Mouse (Mus musculus) megakaryocyte-erythroid progenitor cell, adult 5-6 weeks (primary cell): Measurements from ENCODE around the gene Gapvd1. TPM values are rescaled to one million over a fixed set of nuclear protein-coding genes. Genes with fewer than 3 reads are reported as not detected.

Experiments
- ATAC-seq: replicated peaks from 2 replicates; pipeline ENCODE4 v1.8.0; 2016; ENCODE audit warnings: mild to moderate bottlenecking, inconsistent platforms; ENCODE audit not compliant: severe bottlenecking, poor library complexity, low FRiP score, low TSS enrichment
- total RNA-seq, 2 experiments: library from RNA; stranded (forward) in 1 of 2; stranded (reverse) in 1 of 2; fragments of 200-1000, 215-1000 nt in 1 of 2; fragments of >200 nt in 1 of 2; fragmentation: Nextera tagmentation in 1 of 2; gene quantifications; 2 replicates each; pipeline ENCODE4 v1.2.3; 2014 to 2017

Gapvd1 gene
- total RNA-seq, 2 experiments from 2014 or later: 87.5 to 99.7 TPM

DNA sequence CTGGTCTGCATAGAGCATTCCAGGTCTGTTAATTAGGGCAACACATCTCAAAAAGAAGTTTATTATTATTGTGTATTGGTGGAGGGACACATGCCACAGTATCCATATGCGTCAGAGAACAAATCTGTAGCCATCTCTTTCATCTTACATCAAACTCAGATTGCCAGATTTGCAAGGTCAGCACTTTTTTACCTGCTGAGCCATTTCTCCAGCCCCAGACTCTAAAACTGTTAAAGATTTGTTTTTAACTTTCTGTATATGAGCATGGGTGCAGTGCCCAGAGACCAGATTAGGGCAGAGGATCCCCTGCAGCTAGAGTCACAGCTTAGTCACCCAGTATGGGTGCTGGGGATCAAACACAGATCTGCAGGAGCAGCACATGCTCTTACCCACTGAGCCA, 18.4 kb downstream of the Gapvd1 start:
- no peak for ATAC-seq

DNA sequence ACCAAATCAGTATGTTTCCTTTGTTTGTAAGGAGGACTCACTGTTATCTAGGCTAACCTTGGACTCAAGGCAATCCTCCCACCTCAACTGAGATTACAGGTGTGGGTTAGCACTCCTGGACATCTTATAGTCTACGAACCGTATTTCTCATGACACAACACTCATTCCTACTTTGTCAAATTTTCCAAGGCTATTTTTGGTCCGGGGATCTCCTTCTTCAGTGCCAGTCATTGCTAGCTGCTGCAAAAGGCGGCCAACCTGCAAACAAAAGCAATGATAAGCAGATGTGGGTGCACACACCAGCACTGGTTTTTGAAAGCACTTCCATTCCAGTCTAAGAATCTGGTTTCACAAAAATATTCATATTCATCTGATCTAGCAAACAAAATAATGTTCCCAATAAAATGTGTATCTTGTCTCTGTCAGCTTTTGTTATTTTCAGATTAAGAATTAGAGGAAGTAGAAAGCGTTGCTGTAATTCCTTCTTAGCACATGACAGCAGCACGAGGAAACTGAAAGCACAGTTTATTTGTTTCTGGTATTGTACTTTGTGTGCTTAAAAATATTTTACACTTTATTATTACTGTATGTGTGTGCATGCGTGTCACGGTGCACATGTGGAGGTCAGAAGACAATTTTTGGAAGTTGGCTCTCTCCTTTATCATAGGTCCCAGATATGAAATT, 27.8 kb downstream of the Gapvd1 start:
- no peak for ATAC-seq

GRCm38 (mm10) chr2:34725269-34725668, 29.8 kb downstream of the Gapvd1 start:
- no peak for ATAC-seq

GRCm38 (mm10) chr2:34718196-34718595, 36.8 kb downstream of the Gapvd1 start:
- ATAC-seq: peak; percentile 44; the same call in 1 of the 2 replicates

GRCm38 (mm10) chr2:34711904-34712303, 43.1 kb downstream of the Gapvd1 start:
- ATAC-seq: no peak

DNA sequence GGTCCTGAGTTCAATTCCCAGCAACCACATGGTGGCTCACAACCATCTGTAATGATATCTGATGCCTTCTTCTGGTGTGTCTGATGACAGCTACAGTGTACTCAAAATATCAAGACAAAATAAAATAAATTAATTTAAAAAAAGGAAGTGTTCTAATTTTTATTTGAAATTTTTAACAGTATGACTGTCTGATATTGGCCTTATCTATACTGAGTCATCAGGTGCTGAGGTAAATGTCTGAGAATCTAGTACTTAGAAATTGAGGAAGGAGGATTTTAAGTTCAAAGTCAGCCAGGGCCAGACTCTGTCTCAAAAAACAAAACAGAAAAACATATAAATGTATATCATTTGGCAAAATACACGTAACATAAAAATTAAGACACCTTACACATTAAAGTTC, 46.4 kb downstream of the Gapvd1 start:
- no peak for ATAC-seq

DNA sequence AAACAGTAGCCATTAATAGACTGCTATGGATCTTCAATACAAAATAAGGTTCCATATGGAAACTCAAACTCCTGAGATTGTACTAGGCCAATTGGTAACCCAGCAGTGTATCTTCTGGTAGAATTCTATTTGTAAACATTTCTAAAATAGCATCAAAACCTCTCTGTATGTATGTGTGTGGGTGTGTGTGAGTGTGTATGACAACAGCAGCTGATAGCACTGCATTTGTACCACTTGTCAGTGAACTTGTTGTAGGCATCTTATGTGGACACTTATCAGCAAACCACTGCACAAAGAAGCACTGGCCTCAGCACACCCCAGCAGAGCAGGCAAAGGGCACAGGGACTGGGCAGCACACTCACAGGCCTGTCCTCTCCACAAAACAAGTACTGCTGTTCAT, 58.4 kb downstream of the Gapvd1 start:
- ATAC-seq: no peak

DNA sequence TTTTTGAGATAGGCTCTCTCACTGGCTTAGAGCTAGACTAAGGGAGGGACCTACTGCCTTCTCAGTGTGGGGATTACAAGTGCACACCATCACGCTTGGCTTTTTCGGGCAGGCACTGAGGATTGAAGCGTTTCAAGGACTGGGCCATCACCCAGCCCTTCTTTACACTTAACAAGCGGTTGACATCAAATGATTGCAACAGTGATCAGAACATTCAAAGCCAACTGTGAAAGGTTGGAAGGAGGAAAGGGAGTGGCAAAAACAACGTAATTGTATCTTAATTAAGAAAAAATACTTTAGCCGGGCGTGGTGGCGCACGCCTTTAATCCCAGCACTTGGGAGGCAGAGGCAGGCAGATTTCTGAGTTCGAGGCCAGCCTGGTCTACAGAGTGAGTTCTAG, 62.2 kb downstream of the Gapvd1 start:
- no peak for ATAC-seq

DNA sequence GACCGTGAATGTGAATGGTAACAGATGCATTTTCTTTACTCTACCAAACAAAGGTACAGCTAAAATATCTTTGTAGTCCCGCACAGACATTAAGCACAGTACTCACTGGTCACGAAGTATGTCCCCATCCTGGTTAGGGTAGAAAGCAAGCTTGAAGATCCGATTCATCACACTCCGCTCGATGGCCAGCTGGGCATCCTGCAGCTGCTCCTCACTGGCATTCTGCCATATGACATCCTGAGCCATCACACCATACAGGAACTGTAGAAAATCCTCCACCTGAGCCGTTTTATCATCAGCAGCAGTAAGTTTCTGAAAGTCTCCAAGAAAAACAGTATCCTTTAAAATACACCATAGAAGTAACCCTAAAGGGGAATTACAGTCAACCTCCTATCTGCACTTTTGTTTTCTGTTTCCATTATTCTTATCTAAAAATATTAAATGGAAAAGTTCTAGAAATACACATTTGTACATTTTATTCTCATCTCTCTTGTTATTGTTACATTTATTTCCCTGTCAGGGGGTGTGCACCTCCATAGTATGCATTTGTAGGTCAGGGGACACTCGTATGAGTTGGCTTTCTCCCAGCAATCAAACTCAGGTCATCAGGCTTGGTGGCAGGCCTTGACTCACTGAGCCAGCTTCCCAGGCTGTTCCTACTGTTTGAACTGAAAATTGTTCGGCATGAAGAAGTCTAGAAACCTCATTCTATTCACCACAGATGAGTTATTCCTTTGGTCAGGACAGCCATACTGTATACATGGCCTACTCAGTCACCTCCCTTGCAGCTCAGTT, 70.8 kb downstream of the Gapvd1 start:
- ATAC-seq: no peak

DNA sequence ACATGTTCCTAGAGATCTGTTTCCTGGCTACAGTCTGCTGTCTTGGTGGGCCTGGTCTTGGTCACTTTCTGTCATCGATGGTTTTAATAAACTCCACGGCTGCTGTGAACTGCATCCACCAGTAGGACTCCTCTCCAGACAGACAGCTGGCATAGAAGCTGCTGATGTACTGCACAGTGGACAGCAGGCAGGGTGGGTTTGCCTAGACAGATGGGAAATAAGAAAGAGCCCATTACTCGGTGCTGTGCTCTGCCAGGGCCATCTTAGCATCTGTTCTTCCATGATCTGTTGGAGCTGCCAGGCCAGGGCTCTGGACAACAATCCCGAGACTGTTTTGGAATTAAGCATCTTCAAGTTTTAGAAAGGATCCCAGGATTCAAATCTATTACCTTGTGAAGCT, 77.1 kb downstream of the Gapvd1 start:
- no peak for ATAC-seq

- no peak for ATAC-seq
These were observed 78.0 kb downstream of the Gapvd1 start for GRCm38 (mm10) chr2:34677061-34677460.

- ATAC-seq: no peak
These were observed 81.2 kb downstream of the Gapvd1 start for GRCm38 (mm10) chr2:34673846-34674245.

GRCm38 (mm10) chr2:34671385-34672026, 83.5 kb downstream of the Gapvd1 start:
- ATAC-seq: peak; percentile 66

DNA sequence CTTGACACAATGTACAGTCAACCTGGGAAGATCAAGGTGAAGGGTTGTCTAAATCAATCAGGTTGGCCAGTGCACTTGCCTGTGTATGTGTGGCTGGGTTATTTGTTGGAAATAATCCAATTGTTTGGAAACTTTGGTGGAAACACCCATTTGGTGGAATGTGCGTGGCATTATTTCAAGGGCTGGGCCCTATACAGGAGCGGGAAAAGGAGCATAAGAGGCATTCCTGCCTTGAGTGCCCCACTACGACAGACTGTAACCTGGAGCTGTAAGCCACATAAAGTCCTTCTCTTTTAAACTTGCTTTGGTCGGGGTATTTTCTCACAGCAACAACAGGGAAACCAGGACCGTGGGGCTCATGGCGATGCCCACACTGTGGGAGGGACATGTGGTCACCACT, 84.6 kb downstream of the Gapvd1 start:
- ATAC-seq: no peak

GRCm38 (mm10) chr2:34669203-34669746, 85.8 kb downstream of the Gapvd1 start:
- no peak for ATAC-seq

GRCm38 (mm10) chr2:34668440-34669191, 86.4 kb downstream of the Gapvd1 start:
- no peak for ATAC-seq

DNA sequence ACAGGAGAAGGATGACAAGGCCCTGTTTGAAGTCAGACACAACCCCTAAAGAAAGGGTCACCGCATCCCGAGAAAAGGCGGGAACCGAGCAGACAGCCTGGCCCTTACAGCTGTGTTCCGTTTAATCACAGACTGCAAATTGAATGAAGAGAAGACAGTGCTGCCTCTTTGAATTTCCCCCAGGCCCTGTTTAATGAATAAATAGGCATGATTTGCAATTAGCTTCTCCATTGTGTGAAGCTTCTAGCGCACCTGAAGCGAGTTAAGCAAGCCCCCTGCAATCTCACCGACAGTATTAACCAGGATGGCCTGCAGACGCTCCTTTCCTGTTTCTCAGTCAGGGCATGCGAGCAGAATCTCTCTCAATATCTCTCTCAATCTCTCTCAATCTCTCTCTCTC, 87.2 kb downstream of the Gapvd1 start:
- ATAC-seq: no peak

- ATAC-seq: no peak
These were observed 107.6 kb downstream of the Gapvd1 start for GRCm38 (mm10) chr2:34647410-34647809.

DNA sequence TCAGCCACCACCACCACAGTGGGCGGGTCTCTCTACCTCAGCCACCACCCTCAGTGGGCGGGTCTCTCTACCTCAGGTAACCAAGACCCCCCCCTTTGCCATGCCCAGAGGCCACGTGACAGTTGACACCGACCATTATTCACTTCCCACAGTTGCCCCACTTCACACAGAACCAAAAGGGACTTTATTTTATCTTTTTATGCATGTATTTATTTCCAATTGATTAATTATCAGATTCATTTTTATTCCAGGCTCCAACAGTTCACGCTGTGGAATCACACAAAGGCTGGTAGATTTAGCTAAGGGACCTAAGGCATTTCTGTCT, 108.5 kb downstream of the Gapvd1 start:
- no peak for ATAC-seq
